Mouse (Mus musculus) ES-E14 (cell line): ENCODE measurements around the gene Vps13d. TPM values are rescaled to one million over a fixed set of nuclear protein-coding genes. Genes with fewer than 3 reads are reported as not detected.

Source experiments
- DNase-seq: peaks from one replicate; pipeline ENCODE4 v3.0.0-alpha.2; 2013; ENCODE audit warnings: low read depth, low spot score
- H3K27ac ChIP-seq: 2 replicates; pipeline ENCODE4 v1.5.1; 2012; ENCODE audit warnings: low read depth, mild to moderate bottlenecking, low read length, moderate library complexity, mixed read lengths; ENCODE audit not compliant: poor library complexity, insufficient read depth, severe bottlenecking
- H3K36me3 ChIP-seq: 2 replicates; pipeline ENCODE4 v1.6.1; 2012; ENCODE audit warnings: mild to moderate bottlenecking, low read length, moderate library complexity, mixed read lengths; ENCODE audit not compliant: control insufficient read depth, poor library complexity, insufficient read depth, severe bottlenecking
- H3K4me1 ChIP-seq, 2 experiments: fragments of 150-350 bp in 1 of 2; sonication (generic) in 1 of 2; 2 replicates each; pipeline ENCODE4 v1.6.1; 2012; ENCODE audit warnings: low read length in 2 of 2, mild to moderate bottlenecking in 1 of 2, mixed read lengths in 1 of 2; ENCODE audit not compliant: control insufficient read depth in 2 of 2, insufficient read depth in 2 of 2, poor library complexity in 1 of 2
- H3K4me3 ChIP-seq, 2 experiments: fragments of 150-350 bp in 1 of 2; sonication (generic) in 1 of 2; 2 replicates each; pipeline ENCODE4 v1.5.1; 2012; ENCODE audit warnings: low read length in 2 of 2, low read depth in 1 of 2, mild to moderate bottlenecking in 1 of 2, mixed read lengths in 1 of 2; ENCODE audit not compliant: insufficient read depth in 1 of 2, poor library complexity in 1 of 2, severe bottlenecking in 1 of 2
- H3K9ac ChIP-seq: 2 replicates; pipeline ENCODE4 v1.6.1; 2012; ENCODE audit warnings: low read depth, mild to moderate bottlenecking, low read length, mixed read lengths; ENCODE audit not compliant: poor library complexity, insufficient read depth, severe bottlenecking
- H3K9me3 ChIP-seq: fragments of 150-350 bp; sonication (generic); 2 replicates; pipeline ENCODE4 v1.6.1; 2012; ENCODE audit warnings: low read depth, mild to moderate bottlenecking, low read length; ENCODE audit not compliant: control insufficient read depth, insufficient read depth
- CHD2 ChIP-seq: IDR thresholded peaks from 2 replicates; pipeline ENCODE4 v1.6.1; 2014; ENCODE audit warnings: mild to moderate bottlenecking, low read depth, low read length, inconsistent platforms
- HCFC1 ChIP-seq: IDR thresholded peaks from 2 replicates; pipeline ENCODE4 v1.6.1; 2012; ENCODE audit warnings: low read length, inconsistent platforms, borderline replicate concordance; ENCODE audit not compliant: insufficient read depth
- MAFK ChIP-seq: IDR thresholded peaks from 2 replicates; pipeline ENCODE4 v1.6.1; 2014; ENCODE audit warnings: mild to moderate bottlenecking, low read depth, low read length, inconsistent platforms; ENCODE audit not compliant: insufficient read depth
- ZC3H11A ChIP-seq: IDR thresholded peaks from 2 replicates; pipeline ENCODE4 v1.6.1; 2012; ENCODE audit warnings: low read depth, mild to moderate bottlenecking, inconsistent platforms, low read length, borderline replicate concordance
- ZNF384 ChIP-seq: IDR thresholded peaks from 2 replicates; pipeline ENCODE4 v1.6.1; 2012; ENCODE audit warnings: low read depth, low read length, inconsistent platforms
- in situ Hi-C, 2 experiments: fragments of 600-800 bp; cut with MboI; formaldehyde crosslinking; loops; one replicate each; pipeline ENCODE4 v1.15.1; 2025; ENCODE audit warnings: low sequenced_read_pairs in 2 of 2, inconsistent platforms in 1 of 2; ENCODE audit not compliant: unreplicated experiment in 2 of 2
- total RNA-seq: library from RNA; depleted of rRNA; stranded (reverse); fragments of 300-350 nt; gene quantifications from 2 replicates; pipeline ENCODE4 v1.2.3, GENCODE M21; 2012

Gene Vps13d
- total RNA-seq, 1 experiment, result 15.3 TPM

DNA sequence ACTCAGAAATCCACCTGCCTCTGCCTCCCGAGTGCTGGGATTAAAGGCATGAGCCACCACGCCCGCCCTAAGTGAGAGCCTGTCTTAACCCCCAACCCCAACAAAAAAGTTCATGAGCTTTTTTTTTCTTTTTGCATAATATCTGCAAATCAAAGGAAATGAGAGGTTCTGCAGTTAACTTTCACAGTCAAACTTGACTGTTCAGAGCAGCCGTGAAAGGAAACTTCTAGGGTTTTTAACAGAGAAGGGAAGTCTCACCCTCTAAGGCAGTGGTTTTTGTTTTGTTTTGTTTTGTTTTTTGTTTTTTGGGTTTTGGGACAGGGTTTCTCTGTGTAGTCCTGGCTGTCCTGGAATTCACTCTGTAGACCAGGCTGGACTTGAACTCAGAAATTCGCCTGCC lies 15.8 kb upstream of the Vps13d start:
- H3K4me3 ChIP-seq, result no peak overlapping the region
- H3K4me1 ChIP-seq, result peaks cover 16 to 25% of the 10 kb centered on the region in 2 experiments
- no peak for TF ChIP-seq MAFK
- no peak for TF ChIP-seq CHD2
- TF ChIP-seq HCFC1, result no peak
- TF ChIP-seq ZNF384, result no peak; the same call in 1 of the 2 replicates
- no peak for TF ChIP-seq ZC3H11A
- H3K27ac ChIP-seq, result peak overlapping the region; percentile 48; the same call in 1 of the 2 replicates
- in situ Hi-C loops, result loop anchor here in 1 of 2 experiments (5.0 to 25.0 kb wide), 2 partner anchors 72 to 277 kb away; no protein-coding TSS in a partner anchor
- H3K9me3 ChIP-seq, result no peaks in the 10 kb centered on the region
- H3K9ac ChIP-seq, result no peak overlapping the region
- DNase-seq, result no peak
- 0 out of 2 replicates have a peak, but pooled peaks cover under 1% of the 10 kb centered on the region for H3K36me3 ChIP-seq

DNA sequence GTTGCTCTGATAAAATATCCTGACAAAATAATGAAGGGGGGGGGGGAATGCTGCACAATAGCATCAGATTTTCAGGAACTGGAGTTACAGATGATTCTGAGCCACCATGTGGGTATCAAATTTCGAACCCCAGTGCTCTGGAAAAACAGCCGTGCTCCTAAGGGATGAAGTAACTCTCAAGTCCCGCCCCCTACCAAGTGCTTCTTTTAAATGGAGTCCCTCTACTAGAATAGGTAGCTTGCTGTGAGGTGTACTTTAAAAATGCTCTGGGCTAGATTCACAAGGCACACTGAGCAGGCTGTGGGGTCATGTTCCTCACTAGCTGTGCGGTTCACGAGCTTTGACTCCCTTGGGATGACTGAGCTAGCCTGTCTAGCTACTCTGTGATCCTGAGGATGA lies 14.9 kb upstream of the Vps13d start:
- Histone ChIP-seq H3K4me3 (no peak overlapping the region), H3K4me1 (peaks cover 16 to 25% of the 10 kb centered on the region in 2 experiments), H3K27ac (peak overlapping the region; percentile 84; the same call in 1 of the 2 replicates), H3K9me3 (no peaks in the 10 kb centered on the region), H3K36me3 (no peaks in the 10 kb centered on the region), H3K9ac (no peak overlapping the region)
- TF ChIP-seq ZNF384, result no peak
- no peak for TF ChIP-seq CHD2
- no peak for TF ChIP-seq MAFK
- no peak for TF ChIP-seq ZC3H11A
- TF ChIP-seq HCFC1, result no peak
- DNase-seq, result peak; percentile 82
- in situ Hi-C loops, result loop anchor here in 1 of 2 experiments (5.0 to 25.0 kb wide), 2 partner anchors 73 to 278 kb away; no protein-coding TSS in a partner anchor

DNA sequence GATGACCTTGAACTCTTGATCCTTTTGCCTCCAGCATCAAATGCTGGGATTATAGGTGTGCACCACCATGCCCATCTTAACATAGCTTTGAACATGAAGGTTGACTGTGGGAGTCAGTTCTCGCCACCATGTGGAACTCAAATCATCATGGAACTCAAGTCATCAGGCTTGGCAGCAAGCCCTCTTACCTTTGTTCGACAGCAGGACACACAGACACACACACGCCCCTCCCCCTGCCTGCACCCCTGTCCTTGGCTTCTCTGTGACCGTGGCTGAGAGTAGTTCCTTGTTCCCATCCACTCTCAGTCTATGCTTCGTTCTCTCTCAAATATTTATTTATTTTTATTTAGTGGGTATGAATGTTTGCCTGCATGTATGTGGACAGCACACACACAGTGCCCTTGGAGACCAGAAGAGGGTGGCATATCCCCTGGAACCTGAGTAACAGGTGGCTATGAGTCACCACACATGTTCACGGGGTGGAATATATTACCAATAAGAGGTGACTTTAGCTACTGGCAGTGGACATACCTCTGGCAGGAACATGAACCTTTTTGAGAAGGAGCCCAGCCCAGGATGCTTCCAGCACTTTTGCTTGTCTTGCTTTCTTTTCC lies 14.4 kb upstream of the Vps13d start:
- no peak for DNase-seq
- no peak overlapping the region for H3K4me3 ChIP-seq
- H3K27ac ChIP-seq, result peak overlapping the region; percentile 74; the same call in 1 of the 2 replicates
- peak overlapping the region; percentile 30; the same call in 1 of the 2 replicates for H3K9ac ChIP-seq
- H3K9me3 ChIP-seq, result no peaks in the 10 kb centered on the region
- H3K36me3 ChIP-seq, result no peaks in the 10 kb centered on the region
- in situ Hi-C loops, result loop anchor here in 1 of 2 experiments (25.0 kb wide), 1 partner anchor 278 kb away; no protein-coding TSS in a partner anchor
- H3K4me1 ChIP-seq, result peaks cover 15 to 26% of the 10 kb centered on the region in 2 experiments
- TF ChIP-seq ZNF384 (no peak), HCFC1 (no peak), CHD2 (no peak), MAFK (no peak), ZC3H11A (no peak)

DNA sequence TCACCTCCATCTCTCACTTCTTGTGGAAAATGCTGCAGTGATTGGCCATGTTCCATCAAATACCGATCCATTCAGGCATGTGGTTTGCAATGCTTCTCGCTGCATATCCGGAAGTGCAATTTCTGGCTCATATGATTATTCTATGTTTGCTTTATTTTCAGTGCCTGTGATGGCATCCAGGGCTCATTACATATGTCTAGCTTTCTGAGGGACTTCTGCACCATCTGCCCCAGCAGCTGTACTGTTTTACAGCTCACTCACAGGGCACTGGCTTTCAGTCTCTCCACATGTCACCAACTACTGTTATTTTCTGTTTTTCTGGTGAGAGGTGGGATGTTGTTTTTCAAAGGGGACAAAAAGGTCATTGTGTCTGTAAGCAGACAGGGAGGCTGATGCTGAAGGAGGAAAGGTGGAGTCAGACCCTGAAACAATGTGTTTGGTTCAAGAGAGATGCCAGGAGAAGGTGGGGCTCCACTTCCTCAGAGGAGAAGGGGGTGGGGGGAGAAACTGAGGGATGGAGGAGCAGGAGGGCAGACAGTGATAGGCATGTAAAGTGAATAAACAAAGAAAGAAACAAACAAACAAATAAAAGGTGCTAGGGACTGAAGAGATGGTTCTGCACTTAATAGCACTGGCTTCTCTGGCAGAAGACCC lies 13.0 kb upstream of the Vps13d start:
- no peak for DNase-seq
- in situ Hi-C loops, result loop anchor here in 1 of 2 experiments (25.0 kb wide), 1 partner anchor 279 kb away; no protein-coding TSS in a partner anchor
- Histone ChIP-seq H3K4me3 (no peak overlapping the region), H3K27ac (peak overlapping the region; percentile 74; the same call in 1 of the 2 replicates), H3K9me3 (no peaks in the 10 kb centered on the region), H3K9ac (no peak overlapping the region), H3K36me3 (no peaks in the 10 kb centered on the region), H3K4me1 (peaks cover 14 to 20% of the 10 kb centered on the region in 2 experiments; a peak in 3 of 4 replicates)
- TF ChIP-seq ZNF384, result no peak
- TF ChIP-seq ZC3H11A, result no peak
- no peak for TF ChIP-seq MAFK
- TF ChIP-seq CHD2, result no peak
- no peak for TF ChIP-seq HCFC1
